Mouse (Mus musculus) erythroblast, embryonic 14.5 days (primary cell): Measurements from ENCODE around the gene Foxn3.

Experiments
- GATA1 ChIP-seq: IDR thresholded peaks from 2 replicates; pipeline ENCODE4 v1.6.1; 2012; ENCODE audit warnings: low read length, inconsistent platforms, mixed read lengths
- TAL1 ChIP-seq: IDR thresholded peaks from 3 replicates; pipeline ENCODE4 v1.6.1; 2012; ENCODE audit warnings: low read length, inconsistent platforms, mixed read lengths

- no peak for TF ChIP-seq TAL1
- no peak for TF ChIP-seq GATA1
Measured at GRCm38 (mm10) chr12:99311303-99311702, 252.1 kb downstream of the Foxn3 start.
